Mouse (Mus musculus) adrenal gland, postnatal 25 days (tissue): ENCODE data around the gene Cfap126. TPM values are rescaled to one million over a fixed set of nuclear protein-coding genes. Genes with fewer than 3 reads are reported as not detected.

ENCODE experiments used
- DNase-seq: peaks from one replicate; pipeline ENCODE4 v3.0.0; 2021; ENCODE audit warnings: mixed read lengths
- total RNA-seq: library from RNA; stranded (reverse); gene quantifications from 2 replicates; pipeline ENCODE4 v1.2.3, GENCODE M21; 2021

Gene Cfap126
- total RNA-seq, 1 experiment from 2014 or later = 2.3 TPM

- DNase-seq = no peak
Measured at GRCm38 (mm10) chr1:171096110-171096964, 17.4 kb upstream of the Cfap126 start.

DNA sequence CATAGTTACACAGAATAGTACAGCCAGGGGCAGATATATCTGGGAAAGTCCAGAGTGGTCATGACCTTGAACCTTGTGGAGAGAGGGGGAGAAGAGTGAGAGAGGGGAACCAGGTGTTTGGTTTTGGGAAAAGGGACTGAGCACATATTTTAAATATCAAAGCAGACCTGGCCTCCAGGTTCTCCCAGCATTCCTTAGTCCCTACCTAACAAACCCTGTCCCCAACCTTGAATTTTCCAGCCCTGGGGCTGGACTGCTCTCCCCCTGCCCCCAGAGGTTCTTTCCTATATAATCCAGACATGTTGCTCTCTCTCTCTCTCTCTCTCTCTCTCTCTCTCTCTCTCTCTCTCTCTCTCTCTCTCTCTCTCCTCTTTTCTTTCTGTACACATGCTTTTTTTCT is 16.6 kb upstream of the Cfap126 start:
- no peak for DNase-seq

DNA sequence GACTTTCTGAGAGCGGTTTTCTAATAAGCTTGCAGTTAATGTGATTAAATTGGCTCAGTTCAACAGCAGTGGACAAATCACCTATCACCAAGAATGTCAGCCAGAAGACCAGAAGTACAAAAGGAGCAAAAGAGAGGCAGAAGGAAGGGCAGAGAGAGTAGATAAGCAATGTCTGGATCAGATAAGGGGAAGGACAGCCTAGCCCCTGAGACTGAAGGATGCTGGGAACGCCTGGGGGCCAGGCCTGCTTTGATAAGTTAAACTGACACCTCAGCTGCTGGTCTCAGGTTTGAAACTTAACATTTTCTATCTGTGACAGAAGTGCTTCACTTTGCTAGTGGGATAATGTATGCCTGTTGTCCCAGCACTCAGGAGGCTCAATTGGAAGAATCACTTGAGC is 16.1 kb upstream of the Cfap126 start:
- no peak for DNase-seq

DNA sequence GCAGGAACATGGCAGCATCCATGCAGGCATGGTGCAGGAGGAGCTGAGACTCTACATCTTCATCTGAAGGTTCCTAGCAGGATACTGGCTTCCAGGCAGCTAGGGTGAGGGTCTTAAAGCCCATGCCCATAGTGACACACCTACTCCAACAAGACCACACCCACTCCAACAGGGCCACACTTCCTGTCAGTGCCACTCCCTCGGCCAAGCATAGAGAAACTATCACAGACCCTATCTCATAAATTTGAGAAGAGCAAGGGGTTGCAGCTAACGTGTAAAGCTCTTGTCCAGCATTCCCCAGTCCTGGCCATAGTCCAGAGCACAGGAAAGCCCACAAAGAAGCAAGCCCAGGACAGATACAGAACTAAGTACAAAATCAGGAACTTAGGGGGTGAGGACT is 12.7 kb upstream of the Cfap126 start:
- no peak for DNase-seq

GRCm38 (mm10) chr1:171101733-171102546 is 11.8 kb upstream of the Cfap126 start:
- peak; percentile 88 for DNase-seq

GRCm38 (mm10) chr1:171102547-171103177 is 11.1 kb upstream of the Cfap126 start:
- peak; percentile 85 for DNase-seq

GRCm38 (mm10) chr1:171103179-171103840 is 10.4 kb upstream of the Cfap126 start:
- DNase-seq = no peak

GRCm38 (mm10) chr1:171105226-171105625 is 8.5 kb upstream of the Cfap126 start:
- DNase-seq = peak; percentile 32

- no peak for DNase-seq
Measured at GRCm38 (mm10) chr1:171109620-171110019, 4.1 kb upstream of the Cfap126 start.

DNA sequence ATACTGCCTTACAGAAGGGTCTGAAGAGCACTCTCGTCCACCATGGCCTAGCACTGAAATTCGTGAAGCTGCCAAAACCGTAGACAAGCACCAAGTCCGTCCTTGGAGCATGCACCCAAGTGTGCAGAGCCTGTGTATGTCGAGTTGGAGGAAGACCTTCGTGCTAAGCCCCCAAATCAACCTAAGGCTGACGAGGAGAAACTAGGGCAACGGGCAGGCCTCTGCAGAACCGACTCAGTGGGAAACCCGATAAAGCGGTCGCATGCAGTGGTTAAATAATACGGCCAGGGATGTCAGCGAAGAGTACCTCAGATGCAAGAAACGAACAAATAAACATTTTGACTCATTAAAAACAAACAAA is 3.1 kb upstream of the Cfap126 start:
- no peak for DNase-seq

DNA sequence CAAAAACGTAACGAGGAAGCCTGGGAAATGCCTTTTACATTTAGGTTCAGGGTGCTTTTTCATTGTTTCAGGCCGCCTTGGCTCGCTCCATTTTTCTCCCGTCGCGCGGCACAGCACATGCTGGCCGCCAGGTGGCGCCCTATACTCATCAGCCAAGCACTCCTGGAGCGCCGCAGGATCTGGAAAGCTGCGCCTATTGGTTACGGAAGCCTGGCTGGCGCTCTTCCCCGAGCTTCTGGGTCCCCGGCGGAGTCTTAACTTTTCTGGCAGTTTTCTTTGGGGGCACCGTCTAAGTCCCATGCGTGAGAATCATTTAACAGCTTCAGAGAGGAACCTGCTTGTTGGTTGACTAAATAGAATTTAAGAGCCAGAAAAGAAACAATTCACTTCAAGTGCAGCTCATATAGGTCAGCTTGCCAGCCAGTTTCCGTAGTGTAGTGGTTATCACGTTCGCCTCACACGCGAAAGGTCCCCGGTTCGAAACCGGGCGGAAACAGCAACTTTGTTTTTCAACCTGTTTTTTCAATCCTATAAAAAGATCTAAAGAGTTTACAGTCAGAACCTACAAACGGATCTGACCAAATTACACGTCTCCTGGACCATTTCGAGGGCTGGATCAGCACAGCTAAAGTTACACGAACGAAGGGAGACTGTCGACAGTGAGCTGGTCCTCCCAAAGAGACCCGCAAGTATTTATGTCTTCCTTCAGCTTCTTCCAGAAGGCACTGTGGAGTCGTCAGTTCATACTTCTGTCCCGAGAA is 2.5 kb upstream of the Cfap126 start:
- peak; percentile 89 for DNase-seq

DNA sequence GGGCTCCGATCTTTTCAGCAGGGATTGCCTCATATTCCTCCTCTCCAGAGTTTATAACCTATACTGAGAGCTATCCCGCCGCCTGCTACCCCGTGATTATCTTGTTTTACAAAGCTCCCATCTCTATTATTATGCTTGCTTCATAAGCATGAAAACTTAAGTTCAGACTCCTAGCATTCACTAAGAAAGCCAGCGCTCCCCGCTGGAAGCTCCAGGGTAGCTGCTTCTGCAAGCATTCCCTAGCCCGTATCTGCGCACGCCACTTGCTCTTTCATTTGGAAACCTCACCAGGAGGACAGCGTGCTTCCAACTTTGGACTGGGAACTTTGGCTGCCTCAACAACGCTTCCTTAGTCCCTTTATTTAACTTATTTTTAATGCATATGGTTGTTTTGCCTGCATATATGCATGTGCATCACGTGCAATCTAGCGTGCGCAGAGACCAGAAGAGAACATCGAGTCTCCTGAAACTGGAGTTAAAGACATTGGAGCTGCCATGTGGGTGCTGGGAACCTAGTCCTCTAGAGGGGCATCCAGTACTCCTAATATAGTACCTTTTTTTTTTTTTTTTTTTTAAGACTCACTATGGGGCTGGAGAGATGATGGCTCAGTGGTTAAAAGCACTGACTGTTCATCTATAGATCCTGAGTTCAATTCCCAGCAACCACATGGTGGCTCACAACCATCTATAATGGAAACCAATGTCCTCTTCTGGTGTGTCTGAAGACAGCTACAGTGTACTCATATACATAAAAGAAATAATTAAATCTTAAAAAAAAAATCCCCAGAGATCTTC is 1.7 kb upstream of the Cfap126 start:
- peak; percentile 62 for DNase-seq

DNA sequence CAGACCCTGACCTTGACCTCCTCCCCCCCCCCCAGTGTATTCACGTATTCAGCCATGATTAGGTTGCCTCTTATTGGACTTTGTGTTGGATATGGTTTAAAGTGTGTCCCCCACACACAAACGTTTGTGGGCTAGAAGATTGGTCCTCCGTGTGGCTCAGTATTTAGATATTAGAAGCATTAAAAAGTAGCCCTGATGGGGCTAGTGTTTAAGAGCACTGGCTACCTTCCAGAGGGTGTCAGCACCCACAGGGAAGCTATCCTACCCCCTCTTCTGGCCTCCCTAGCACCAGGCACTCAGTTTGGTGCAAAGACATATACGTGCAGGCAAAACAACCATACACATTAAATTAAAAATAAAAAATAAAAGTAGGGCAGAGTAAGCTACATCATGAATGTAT is 732 bp upstream of the Cfap126 start:
- DNase-seq = no peak

DNA sequence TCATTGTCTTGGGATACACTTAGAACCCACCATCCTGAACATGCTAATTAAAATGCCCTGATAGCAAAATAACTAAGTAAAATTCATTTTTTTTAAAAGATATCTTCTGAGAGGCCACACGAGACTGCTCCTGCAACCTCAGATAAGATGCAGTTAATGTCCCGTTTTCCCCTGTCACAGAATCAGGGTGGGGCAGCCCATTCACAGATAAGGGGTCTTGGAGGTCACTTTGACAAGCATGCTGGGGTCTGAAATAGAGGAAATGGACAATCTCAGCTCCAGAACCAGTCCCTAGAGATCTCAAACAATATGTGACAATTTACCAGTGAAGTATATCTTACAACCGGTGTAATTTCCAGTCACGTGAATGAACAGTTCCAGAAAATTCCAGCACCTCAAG is 2.6 kb downstream of the Cfap126 start:
- no peak for DNase-seq

DNA sequence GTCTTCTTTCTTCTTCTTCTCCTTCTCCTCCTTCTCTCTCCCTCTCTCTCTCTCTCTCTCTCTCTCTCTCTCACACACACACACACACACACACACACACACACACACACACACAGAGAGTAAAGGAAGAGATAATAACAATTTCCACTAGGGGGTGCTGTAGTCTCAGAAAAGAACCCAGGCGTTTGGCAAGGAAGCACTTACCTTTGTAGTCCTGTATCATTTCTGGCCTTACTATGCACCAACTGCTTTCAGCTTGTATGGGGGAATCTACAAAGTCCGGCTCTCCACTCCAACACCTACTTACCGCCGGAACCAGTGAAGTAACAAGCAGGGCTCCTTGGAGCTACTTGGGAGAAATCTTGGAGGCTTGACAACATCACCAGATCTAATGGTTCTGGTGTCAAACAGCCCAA is 4.6 kb downstream of the Cfap126 start:
- DNase-seq = peak; percentile 19

- no peak for DNase-seq
Measured at GRCm38 (mm10) chr1:171118996-171119395, 5.3 kb downstream of the Cfap126 start.

GRCm38 (mm10) chr1:171119405-171119804 is 5.7 kb downstream of the Cfap126 start:
- no peak for DNase-seq

DNA sequence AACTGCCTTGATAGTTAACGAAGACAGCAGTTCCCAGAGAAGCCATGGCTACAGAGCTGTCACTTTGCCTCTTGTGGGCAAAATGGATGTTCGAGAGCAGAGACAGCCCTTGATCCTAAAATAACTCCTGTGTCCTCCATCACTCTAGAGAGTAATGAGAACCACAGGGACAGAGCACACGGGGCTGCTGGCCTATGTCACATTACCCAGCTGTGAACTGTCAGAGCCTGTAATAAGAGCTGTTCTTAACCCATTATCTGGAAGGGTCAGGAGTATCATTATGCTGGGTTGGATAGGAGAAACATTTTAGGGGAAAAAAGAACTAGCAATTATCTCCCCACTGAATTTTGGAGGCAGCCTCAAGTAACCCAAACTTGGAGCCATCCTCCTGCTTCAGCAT is 7.2 kb downstream of the Cfap126 start:
- DNase-seq = no peak

DNA sequence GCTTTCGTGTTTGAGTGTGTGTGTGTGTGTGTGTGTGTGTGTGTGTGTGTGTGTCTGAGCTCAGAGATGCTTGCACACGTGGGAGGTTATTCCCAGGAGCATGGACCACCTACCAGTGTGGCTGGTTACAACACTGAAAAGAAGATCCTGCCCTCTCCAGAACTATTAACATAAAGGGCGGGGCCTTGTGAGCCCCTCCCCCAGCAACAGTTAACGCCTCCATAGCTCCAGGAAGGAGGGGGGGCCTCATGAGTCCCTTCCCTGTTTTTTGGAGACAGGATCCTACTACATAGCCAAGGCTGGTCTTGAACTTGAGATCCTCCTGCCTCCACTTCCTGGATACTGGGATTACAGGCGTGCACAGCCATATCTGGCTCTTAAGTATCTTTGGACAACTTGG is 8.1 kb downstream of the Cfap126 start:
- DNase-seq = no peak

- DNase-seq = no peak
Measured at GRCm38 (mm10) chr1:171122932-171123331, 9.2 kb downstream of the Cfap126 start.

DNA sequence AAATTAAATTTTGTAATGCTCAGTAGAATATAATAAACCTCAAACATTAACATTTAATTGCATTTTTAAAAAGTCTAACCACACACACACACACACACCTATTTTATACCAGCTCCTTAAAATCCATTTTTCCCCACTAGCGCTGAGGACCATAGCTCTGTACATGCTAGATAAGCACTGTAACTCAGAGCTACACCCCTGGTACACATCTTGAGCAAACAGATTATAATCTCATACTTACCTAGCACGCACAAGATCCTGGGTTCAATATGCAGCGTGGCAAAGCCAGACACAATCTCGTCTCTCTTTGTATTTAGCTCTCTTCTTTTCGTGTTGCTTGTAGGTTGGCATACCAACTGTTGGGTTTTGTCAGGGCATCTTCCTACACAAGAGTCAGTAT is 10.7 kb downstream of the Cfap126 start:
- no peak for DNase-seq
